Mouse (Mus musculus) liver, embryonic 15.5 days (tissue): ENCODE results near the gene Gm21970. TPM values are rescaled to one million over a fixed set of nuclear protein-coding genes. Genes with fewer than 3 reads are reported as not detected.
A peak's percentile ranks its signal among the peaks of the same experiment; 100 is the strongest.

ENCODE experiments used
- ATAC-seq: fragments of 200-750 bp; cut with Nextera tagmentation; 2 replicates; pipeline ENCODE4 v1.8.0; 2017; ENCODE audit warnings: moderate number of reproducible peaks, mild to moderate bottlenecking, moderate library complexity; ENCODE audit not compliant: insufficient read depth
- H3K27ac ChIP-seq: fragments of 300-500 bp; sonication (generic); replicated peaks from 2 replicates; pipeline ENCODE4 v1.5.1; 2015; ENCODE audit warnings: mild to moderate bottlenecking, inconsistent platforms
- H3K27me3 ChIP-seq: fragments of 300-500 bp; sonication (generic); 2 replicates; pipeline ENCODE4 v1.6.1; 2015; ENCODE audit warnings: mild to moderate bottlenecking, inconsistent platforms
- H3K36me3 ChIP-seq: fragments of 300-500 bp; sonication (generic); replicated peaks from 2 replicates; pipeline ENCODE4 v1.6.1; 2015; ENCODE audit warnings: moderate library complexity, mild to moderate bottlenecking, inconsistent platforms
- H3K4me1 ChIP-seq: fragments of 300-500 bp; sonication (generic); replicated peaks from 2 replicates; pipeline ENCODE4 v1.6.1; 2015; ENCODE audit warnings: inconsistent platforms
- H3K4me2 ChIP-seq: fragments of 300-500 bp; sonication (generic); 2 replicates; pipeline ENCODE4 v1.6.1; 2015; ENCODE audit warnings: moderate library complexity, mild to moderate bottlenecking, inconsistent platforms
- H3K4me3 ChIP-seq: fragments of 300-500 bp; sonication (generic); replicated peaks from 2 replicates; pipeline ENCODE4 v1.5.1; 2015; ENCODE audit warnings: mild to moderate bottlenecking, inconsistent platforms
- H3K9ac ChIP-seq: fragments of 300-500 bp; sonication (generic); 2 replicates; pipeline ENCODE4 v1.6.1; 2015; ENCODE audit warnings: moderate library complexity, mild to moderate bottlenecking, inconsistent platforms
- H3K9me3 ChIP-seq: fragments of 300-500 bp; sonication (generic); replicated peaks from 2 replicates; pipeline ENCODE4 v1.6.1; 2016; ENCODE audit warnings: inconsistent platforms
- WGBS: fragments of 180-500 bp; shearing (Covaris S2); methylation state at CpG from one replicate; pipeline ENCODE4 v1.1.7; 2015; ENCODE audit warnings: mixed read lengths; ENCODE audit not compliant: insufficient replicate concordance; 5-methylcytosine and 5-hydroxymethylcytosine counted together
- polyA plus RNA-seq: library from polyadenylated mRNA; unstranded; fragments of >200 nt; fragmentation: Nextera tagmentation; extraction: Ambion mirVana; gene quantifications from 2 replicates; pipeline ENCODE4 v1.2.1, GENCODE M21; 2015

The Gm21970 gene
- polyA plus RNA-seq, 1 experiment from 2014 or later, result 0.31 TPM

DNA sequence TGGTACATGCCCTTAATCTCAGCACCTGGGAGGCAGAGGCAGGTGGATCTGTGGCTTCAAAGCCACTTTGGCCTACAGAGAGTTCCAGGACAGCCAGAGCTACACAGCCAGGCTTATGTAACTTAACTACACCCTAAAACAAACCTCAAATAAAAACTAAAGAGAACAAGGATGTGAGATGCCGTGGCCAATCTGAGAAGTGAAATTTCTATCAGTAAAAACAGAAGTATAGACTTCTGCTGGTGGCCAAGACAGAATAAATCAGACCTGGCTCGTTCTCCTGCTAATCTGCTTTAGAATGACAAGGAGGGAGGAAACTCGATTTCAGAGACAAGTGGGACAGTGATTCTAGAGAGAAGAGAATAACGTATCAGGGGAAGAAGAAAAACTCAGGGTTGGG lies 64.3 kb downstream of the Gm21970 start:
- 31% methylated on average over 4 of the region's 4 CpGs for WGBS
- H3K9me3 ChIP-seq, result no peaks in the 10 kb centered on the region
- peak overlapping the region; percentile 66; the same call in 1 of the 2 replicates for H3K27ac ChIP-seq
- H3K4me2 ChIP-seq, result no peak overlapping the region
- no peak overlapping the region for H3K4me3 ChIP-seq
- no peak overlapping the region for H3K9ac ChIP-seq
- ATAC-seq, result no peak
- no peaks in the 10 kb centered on the region for H3K36me3 ChIP-seq
- H3K27me3 ChIP-seq, result no peaks in the 10 kb centered on the region
- peaks cover 57% of the 10 kb centered on the region for H3K4me1 ChIP-seq

DNA sequence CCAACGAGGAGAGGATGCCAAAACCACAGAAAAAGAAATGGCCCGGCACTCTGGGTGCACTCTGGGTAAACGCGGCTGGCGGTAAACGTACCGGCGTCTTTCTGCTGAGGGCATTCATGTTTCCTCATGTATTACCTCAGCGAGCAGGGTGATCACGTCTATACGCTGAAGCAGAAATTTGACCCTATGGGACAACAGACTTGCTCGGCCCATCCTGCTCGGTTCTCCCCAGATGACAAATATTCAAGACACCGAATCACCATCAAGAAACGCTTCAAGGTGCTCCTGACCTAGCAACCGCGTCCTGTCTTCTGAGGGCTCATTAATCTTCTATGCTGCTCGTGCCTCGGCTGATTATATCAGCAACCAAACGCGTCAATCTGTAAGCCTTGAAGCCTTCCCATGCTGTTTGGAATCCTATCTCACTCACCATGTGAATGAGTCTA lies 66.8 kb downstream of the Gm21970 start:
- Histone ChIP-seq H3K27me3 (no peaks in the 10 kb centered on the region), H3K4me3 (peak overlapping the region; percentile 10; the same call in 1 of the 2 replicates), H3K9ac (no peak overlapping the region), H3K9me3 (no peaks in the 10 kb centered on the region), H3K36me3 (no peaks in the 10 kb centered on the region), H3K4me1 (peaks cover 53% of the 10 kb centered on the region), H3K4me2 (peak overlapping the region; percentile 23), H3K27ac (peak overlapping the region; percentile 45)
- ATAC-seq, result peak; percentile 60; the same call in 1 of the 2 replicates
- WGBS, result 59% methylated on average over 21 of the region's 21 CpGs

DNA sequence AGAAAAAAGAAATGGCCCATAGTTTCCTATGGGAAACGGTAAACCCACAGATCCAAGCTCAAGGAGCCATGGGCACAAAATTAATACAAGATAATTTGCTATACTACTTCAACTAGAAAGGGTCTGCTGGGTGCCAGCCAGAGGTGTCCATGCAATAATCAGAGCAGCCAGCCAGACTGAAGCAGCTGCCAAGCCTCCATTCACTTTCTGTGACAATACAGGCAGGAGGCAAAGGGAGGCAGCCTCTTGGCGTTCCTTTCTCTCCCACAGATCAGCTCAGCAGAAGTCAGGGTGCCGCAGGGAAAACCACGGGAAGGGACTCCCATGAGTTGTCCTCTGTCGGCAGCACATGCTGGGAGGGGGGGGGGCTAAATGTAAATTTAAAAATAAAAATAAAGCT lies 67.5 kb downstream of the Gm21970 start:
- no peaks in the 10 kb centered on the region for H3K36me3 ChIP-seq
- H3K4me3 ChIP-seq, result no peak overlapping the region
- H3K4me1 ChIP-seq, result peaks cover 54% of the 10 kb centered on the region
- H3K9me3 ChIP-seq, result no peaks in the 10 kb centered on the region
- H3K4me2 ChIP-seq, result no peak overlapping the region
- H3K27ac ChIP-seq, result peak overlapping the region; percentile 71
- no peak for ATAC-seq
- no peaks in the 10 kb centered on the region for H3K27me3 ChIP-seq
- 66% methylated on average over 5 of the region's 5 CpGs for WGBS
- H3K9ac ChIP-seq, result no peak overlapping the region

DNA sequence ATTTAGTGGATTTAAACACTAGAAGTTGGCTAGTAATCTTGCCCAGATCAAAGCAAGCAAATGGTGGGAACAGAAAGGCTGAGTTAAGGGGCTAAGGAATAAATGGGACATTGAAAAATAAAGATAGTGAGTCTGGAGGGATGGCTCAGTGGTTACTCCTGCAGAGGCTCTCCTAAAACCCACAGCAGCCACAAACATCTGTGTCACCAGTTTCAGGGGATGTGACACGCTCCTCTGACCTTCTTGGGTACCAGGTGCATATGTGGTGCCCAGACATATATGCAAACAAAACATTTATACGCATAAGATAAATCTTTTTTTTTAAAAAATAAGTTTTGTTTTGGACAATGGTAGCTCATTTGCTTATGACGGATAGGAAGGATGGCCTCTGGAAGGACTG lies 67.9 kb downstream of the Gm21970 start:
- Histone ChIP-seq H3K27me3 (no peaks in the 10 kb centered on the region), H3K36me3 (no peaks in the 10 kb centered on the region), H3K27ac (peak overlapping the region; percentile 91), H3K4me3 (no peak overlapping the region), H3K4me1 (peaks cover 59% of the 10 kb centered on the region), H3K9me3 (no peaks in the 10 kb centered on the region), H3K9ac (no peak overlapping the region), H3K4me2 (no peak overlapping the region)
- ATAC-seq, result no peak
- WGBS, result 83% methylated on average over 3 of the region's 3 CpGs

DNA sequence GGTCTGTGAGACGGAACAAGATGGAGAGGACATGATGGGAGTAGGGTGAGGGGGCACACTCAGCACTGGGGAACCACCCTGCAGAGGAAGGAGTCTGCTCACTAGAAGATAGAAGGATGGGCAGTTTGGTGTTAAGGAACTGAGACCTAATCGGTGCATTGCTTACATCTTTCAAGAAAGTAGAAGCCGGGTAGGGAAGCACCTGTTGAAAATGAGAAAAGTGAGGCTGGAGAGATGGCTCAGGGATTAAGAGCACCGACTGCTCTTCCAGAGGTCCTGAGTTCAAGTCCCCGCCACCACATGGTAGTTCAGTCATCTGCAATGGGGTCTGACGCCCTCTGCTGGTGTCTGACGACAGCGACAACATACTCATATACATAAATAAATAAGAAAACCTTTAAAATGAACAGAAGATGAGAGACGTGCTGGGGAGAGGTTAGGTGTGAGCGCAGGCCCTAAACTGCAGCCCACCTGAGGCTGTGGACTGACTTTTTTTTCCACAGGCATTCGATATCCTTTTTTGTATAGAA lies 68.4 kb downstream of the Gm21970 start:
- no peak overlapping the region for H3K9ac ChIP-seq
- no peaks in the 10 kb centered on the region for H3K27me3 ChIP-seq
- H3K27ac ChIP-seq, result peak overlapping the region; percentile 91
- H3K4me1 ChIP-seq, result peaks cover 61% of the 10 kb centered on the region
- H3K9me3 ChIP-seq, result no peaks in the 10 kb centered on the region
- ATAC-seq, result no peak
- H3K36me3 ChIP-seq, result no peaks in the 10 kb centered on the region
- 76% methylated on average over 11 of the region's 11 CpGs for WGBS
- no peak overlapping the region for H3K4me3 ChIP-seq
- no peak overlapping the region for H3K4me2 ChIP-seq

DNA sequence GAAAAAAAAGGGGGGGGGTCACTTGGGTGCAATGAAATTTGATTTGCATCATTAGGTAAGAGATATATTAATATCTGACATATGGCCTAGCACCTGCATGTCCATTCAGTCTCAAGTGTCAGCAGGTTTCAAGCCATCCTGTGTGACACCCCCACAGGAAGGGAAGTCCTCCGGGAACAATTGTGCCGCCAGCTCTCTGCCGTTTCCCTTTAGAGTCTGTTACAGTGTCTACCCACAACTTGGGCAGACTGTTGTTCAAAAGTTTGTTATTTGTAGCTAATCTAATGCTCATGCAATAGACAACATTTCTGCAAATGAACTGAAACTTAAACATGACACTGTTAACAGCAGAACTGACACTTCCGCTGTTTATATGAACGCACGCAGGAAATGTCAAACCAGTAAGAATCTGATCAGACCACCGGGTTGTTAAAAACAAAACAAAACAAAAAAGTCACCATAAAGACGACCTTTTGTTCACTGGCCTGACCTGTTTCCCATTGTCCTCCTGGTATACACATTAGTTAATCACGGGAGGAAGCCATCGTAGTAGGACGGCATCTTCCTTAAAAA lies 69.6 kb downstream of the Gm21970 start:
- Histone ChIP-seq H3K9me3 (no peaks in the 10 kb centered on the region), H3K27ac (peak overlapping the region; percentile 91), H3K4me2 (peak overlapping the region; percentile 62), H3K4me1 (peaks cover 63% of the 10 kb centered on the region), H3K9ac (0 out of 2 replicates have a peak overlapping the region, but pooled peaks have one; percentile 26), H3K27me3 (no peaks in the 10 kb centered on the region), H3K36me3 (no peaks in the 10 kb centered on the region), H3K4me3 (peak overlapping the region; percentile 27)
- no peak for ATAC-seq
- WGBS, result 23% methylated on average over 11 of the region's 11 CpGs

DNA sequence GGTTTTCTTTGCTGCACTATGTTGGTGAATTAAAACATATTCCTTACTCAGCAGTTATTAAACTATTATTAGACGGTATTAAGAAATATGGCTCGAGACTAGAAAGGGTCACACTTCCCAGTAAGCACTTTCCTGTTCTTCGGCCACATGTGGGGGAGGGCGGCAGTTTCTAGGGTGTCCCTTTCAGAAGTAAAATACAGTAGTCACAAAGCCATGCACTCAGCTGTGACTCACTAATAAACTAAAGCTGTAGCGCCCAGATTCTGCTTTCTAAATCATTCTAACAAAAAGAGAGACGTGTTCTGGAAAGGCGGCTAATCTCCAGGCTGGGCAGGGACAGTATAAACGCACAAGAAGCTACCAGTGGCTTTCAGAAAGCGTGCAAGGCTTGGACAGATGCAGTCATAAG lies 70.3 kb downstream of the Gm21970 start:
- no peak for ATAC-seq
- Histone ChIP-seq H3K4me3 (no peak overlapping the region), H3K36me3 (0 out of 2 replicates have a peak, but pooled peaks cover 4% of the 10 kb centered on the region), H3K9me3 (no peaks in the 10 kb centered on the region), H3K4me1 (peaks cover 69% of the 10 kb centered on the region), H3K27ac (peak overlapping the region; percentile 91), H3K9ac (peak overlapping the region; percentile 35; the same call in 1 of the 2 replicates), H3K4me2 (peak overlapping the region; percentile 62), H3K27me3 (no peaks in the 10 kb centered on the region)
- WGBS, result 26% methylated on average over 9 of the region's 9 CpGs

DNA sequence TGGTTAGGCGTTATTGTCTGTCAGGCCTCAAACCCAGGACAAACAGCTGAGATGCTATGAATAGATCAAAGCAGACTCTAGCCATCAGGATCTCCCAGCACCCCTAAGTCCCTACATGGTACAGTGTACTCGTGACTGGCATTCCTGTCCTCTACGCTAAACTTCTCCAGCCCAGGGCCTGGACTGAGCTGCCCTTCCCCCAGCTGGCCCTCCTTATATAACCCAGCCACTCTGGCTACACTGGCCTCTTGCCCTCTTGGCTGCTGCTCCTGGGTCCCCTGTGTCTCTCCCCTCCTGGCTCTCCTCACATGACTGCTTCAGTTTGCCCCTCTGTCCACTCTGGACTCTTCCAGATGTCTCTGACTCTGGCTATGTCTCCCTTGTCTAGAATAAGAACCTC lies 71.1 kb downstream of the Gm21970 start:
- H3K27ac ChIP-seq, result peak overlapping the region; percentile 91

DNA sequence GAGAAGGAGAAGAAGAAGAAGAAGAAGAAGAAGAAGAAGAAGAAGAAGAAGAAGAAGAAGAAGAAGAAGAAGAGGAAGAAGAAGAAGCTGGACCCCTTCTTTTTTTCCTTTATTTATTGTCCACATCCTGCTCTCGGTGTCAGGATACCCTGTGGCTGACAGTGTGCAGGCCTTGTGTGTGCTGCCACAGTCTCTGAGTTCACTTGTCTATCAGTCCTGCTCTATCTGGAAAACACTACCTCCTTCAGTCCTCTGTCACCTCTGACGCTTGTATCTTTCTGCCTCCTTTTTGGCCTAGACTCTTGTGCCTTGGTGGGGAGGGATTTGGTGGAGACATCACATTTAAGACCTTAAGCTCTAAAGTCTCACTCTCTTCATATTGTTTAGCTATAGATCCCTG lies 71.9 kb downstream of the Gm21970 start:
- WGBS, result 47% methylated on average over 2 of the region's 2 CpGs
- Histone ChIP-seq H3K27ac (peak overlapping the region; percentile 91), H3K9me3 (no peaks in the 10 kb centered on the region), H3K36me3 (peaks cover 15% of the 10 kb centered on the region), H3K9ac (peak overlapping the region; percentile 76; the same call in 1 of the 2 replicates), H3K4me3 (no peak overlapping the region), H3K27me3 (no peaks in the 10 kb centered on the region), H3K4me1 (peaks cover 72% of the 10 kb centered on the region), H3K4me2 (peak overlapping the region; percentile 85)
- no peak for ATAC-seq

More for the DNA sequence above, 71.1 kb downstream of the Gm21970 start:
- H3K9ac ChIP-seq, result no peak overlapping the region
- WGBS, result 71% methylated on average over 3 of the region's 3 CpGs
- H3K27me3 ChIP-seq, result no peaks in the 10 kb centered on the region
- H3K36me3 ChIP-seq, result peaks cover 7% of the 10 kb centered on the region
- H3K9me3 ChIP-seq, result no peaks in the 10 kb centered on the region
- H3K4me2 ChIP-seq, result peak overlapping the region; percentile 16; the same call in 1 of the 2 replicates
- peaks cover 72% of the 10 kb centered on the region for H3K4me1 ChIP-seq
- H3K4me3 ChIP-seq, result no peak overlapping the region
- ATAC-seq, result no peak

DNA sequence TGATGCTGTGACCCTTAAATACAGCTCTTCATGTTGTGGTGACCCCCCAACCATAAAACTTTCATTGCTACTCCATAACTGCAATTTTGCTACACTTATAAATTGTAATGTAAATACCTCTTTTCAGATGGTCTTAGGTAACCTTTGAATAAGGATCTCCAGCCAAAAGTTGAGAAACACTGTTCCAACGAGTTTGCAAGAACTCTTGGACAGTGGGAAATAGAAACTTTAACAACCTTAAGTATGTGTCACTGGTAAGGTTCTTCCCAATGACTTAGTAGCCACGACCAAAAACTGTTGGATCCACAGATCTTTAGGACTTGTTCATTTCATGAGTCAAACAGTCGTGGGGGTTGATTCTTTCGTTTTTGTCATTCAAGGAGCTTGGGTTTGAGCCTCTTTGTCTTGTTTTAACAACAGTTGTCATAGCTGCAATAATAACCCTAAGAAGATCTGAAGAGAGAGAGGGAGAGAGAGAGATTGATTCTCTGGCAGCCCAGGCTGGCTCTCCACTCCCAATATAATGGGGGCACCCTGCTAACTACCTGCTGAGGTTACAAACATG lies 72.4 kb downstream of the Gm21970 start:
- peaks cover 20% of the 10 kb centered on the region for H3K36me3 ChIP-seq
- 58% methylated on average over 4 of the region's 4 CpGs for WGBS
- H3K4me2 ChIP-seq, result peak overlapping the region; percentile 85
- H3K4me3 ChIP-seq, result peak overlapping the region; percentile 85
- H3K27me3 ChIP-seq, result no peaks in the 10 kb centered on the region
- peak overlapping the region; percentile 76 for H3K9ac ChIP-seq
- ATAC-seq, result no peak
- H3K27ac ChIP-seq, result peak overlapping the region; percentile 91
- no peaks in the 10 kb centered on the region for H3K9me3 ChIP-seq
- peaks cover 74% of the 10 kb centered on the region for H3K4me1 ChIP-seq
